Mouse (Mus musculus): ENCODE measurements around the gene Olfr221. TPM values are rescaled to one million over a fixed set of nuclear protein-coding genes. Genes with fewer than 3 reads are reported as not detected.

Gene Olfr221
- polyA plus RNA-seq, 1 experiment from 2014 or later, result not detected

- Histone ChIP-seq H3K9me3 (ENCODE audit: control insufficient read depth, low read length) (no peaks in the 10 kb centered on the region), H3K27ac (replicated peaks; ENCODE audit: low read depth, low read length) (peak overlapping the region; percentile 99), H3K9ac (replicated peaks; ENCODE audit: low read length) (no peak overlapping the region), H3K36me3 (ENCODE audit: control insufficient read depth, insufficient read depth, low read length) (peaks cover 27% of the 10 kb centered on the region), H3K27me3 (ENCODE audit: control insufficient read depth, insufficient read depth, low read length) (no peaks in the 10 kb centered on the region), H3K4me1 (ENCODE audit: control insufficient read depth, insufficient read depth, low read length) (peaks cover 70% of the 10 kb centered on the region), H3K4me2 (ENCODE audit: low read length) (peak overlapping the region; percentile 69), H3K4me3 (replicated peaks; ENCODE audit: low read depth, low read length) (peak overlapping the region; percentile 38; the same call in 1 of the 2 replicates)
- DNase-seq (no peak), ATAC-seq (ENCODE audit: low FRiP score, low TSS enrichment) (no peak)
- 14% methylated on average over 1 of the region's 1 CpGs for WGBS
These were observed 30.6 kb downstream of the Olfr221 start for GRCm38 (mm10) chr14:52011683-52012082.

- peak overlapping the region; percentile 99 for H3K27ac ChIP-seq (replicated peaks; ENCODE audit: low read depth, low read length)
- H3K4me3 ChIP-seq (replicated peaks; ENCODE audit: low read depth, low read length), result peak overlapping the region; percentile 38
- H3K9ac ChIP-seq (replicated peaks; ENCODE audit: low read length), result peak overlapping the region; percentile 57
- DNase-seq, result peak; percentile 95
- peak; percentile 78 for ATAC-seq (ENCODE audit: low FRiP score, low TSS enrichment)
- H3K9me3 ChIP-seq (ENCODE audit: control insufficient read depth, low read length), result no peaks in the 10 kb centered on the region
- peaks cover 59% of the 10 kb centered on the region for H3K4me1 ChIP-seq (ENCODE audit: control insufficient read depth, insufficient read depth, low read length)
- no peaks in the 10 kb centered on the region for H3K27me3 ChIP-seq (ENCODE audit: control insufficient read depth, insufficient read depth, low read length)
- WGBS, result under 1% methylated on average over 9 of the region's 9 CpGs
- H3K36me3 ChIP-seq (ENCODE audit: control insufficient read depth, insufficient read depth, low read length), result peaks cover 38% of the 10 kb centered on the region
- H3K4me2 ChIP-seq (ENCODE audit: low read length), result peak overlapping the region; percentile 69
These were observed 31.7 kb downstream of the Olfr221 start for GRCm38 (mm10) chr14:52010446-52011111.

- Histone ChIP-seq H3K4me2 (ENCODE audit: low read length) (peak overlapping the region; percentile 69), H3K9me3 (ENCODE audit: control insufficient read depth, low read length) (no peaks in the 10 kb centered on the region), H3K4me1 (ENCODE audit: control insufficient read depth, insufficient read depth, low read length) (peaks cover 58% of the 10 kb centered on the region), H3K27ac (replicated peaks; ENCODE audit: low read depth, low read length) (peak overlapping the region; percentile 99), H3K4me3 (replicated peaks; ENCODE audit: low read depth, low read length) (peak overlapping the region; percentile 38), H3K27me3 (ENCODE audit: control insufficient read depth, insufficient read depth, low read length) (no peaks in the 10 kb centered on the region), H3K9ac (replicated peaks; ENCODE audit: low read length) (peak overlapping the region; percentile 57), H3K36me3 (ENCODE audit: control insufficient read depth, insufficient read depth, low read length) (peaks cover 46% of the 10 kb centered on the region)
- DNase-seq (no peak), ATAC-seq (ENCODE audit: low FRiP score, low TSS enrichment) (no peak)
- 16% methylated on average over 6 of the region's 6 CpGs for WGBS
These were observed 32.4 kb downstream of the Olfr221 start for GRCm38 (mm10) chr14:52009841-52010240.

GRCm38 (mm10) chr14:52009361-52009760, 32.9 kb downstream of the Olfr221 start:
- WGBS, result 12% methylated on average over 26 of the region's 26 CpGs
- peak overlapping the region; percentile 38 for H3K4me3 ChIP-seq (replicated peaks; ENCODE audit: low read depth, low read length)
- ATAC-seq (ENCODE audit: low FRiP score, low TSS enrichment), result no peak

GRCm38 (mm10) chr14:52008321-52009203, 33.7 kb downstream of the Olfr221 start:
- Histone ChIP-seq H3K27me3 (ENCODE audit: control insufficient read depth, insufficient read depth, low read length) (no peaks in the 10 kb centered on the region), H3K27ac (replicated peaks; ENCODE audit: low read depth, low read length) (peak overlapping the region; percentile 99), H3K9ac (replicated peaks; ENCODE audit: low read length) (peak overlapping the region; percentile 57; the same call in 1 of the 2 replicates), H3K36me3 (ENCODE audit: control insufficient read depth, insufficient read depth, low read length) (peaks cover 48% of the 10 kb centered on the region), H3K4me1 (ENCODE audit: control insufficient read depth, insufficient read depth, low read length) (peaks cover 69% of the 10 kb centered on the region), H3K9me3 (ENCODE audit: control insufficient read depth, low read length) (no peaks in the 10 kb centered on the region), H3K4me2 (ENCODE audit: low read length) (peak overlapping the region; percentile 69), H3K4me3 (replicated peaks; ENCODE audit: low read depth, low read length) (peak overlapping the region; percentile 38)
- peak; percentile 51 for ATAC-seq (ENCODE audit: low FRiP score, low TSS enrichment)
- DNase-seq, result peak; percentile 94
- WGBS, result 48% methylated on average over 38 of the region's 38 CpGs

More at GRCm38 (mm10) chr14:52009361-52009760, 32.9 kb downstream of the Olfr221 start:
- Histone ChIP-seq H3K27ac (replicated peaks; ENCODE audit: low read depth, low read length) (peak overlapping the region; percentile 99), H3K27me3 (ENCODE audit: control insufficient read depth, insufficient read depth, low read length) (no peaks in the 10 kb centered on the region), H3K9ac (replicated peaks; ENCODE audit: low read length) (peak overlapping the region; percentile 57), H3K4me2 (ENCODE audit: low read length) (peak overlapping the region; percentile 69), H3K4me1 (ENCODE audit: control insufficient read depth, insufficient read depth, low read length) (peaks cover 63% of the 10 kb centered on the region), H3K9me3 (ENCODE audit: control insufficient read depth, low read length) (no peaks in the 10 kb centered on the region), H3K36me3 (ENCODE audit: control insufficient read depth, insufficient read depth, low read length) (peaks cover 48% of the 10 kb centered on the region)
- no peak for DNase-seq

- peaks cover 61% of the 10 kb centered on the region for H3K36me3 ChIP-seq (ENCODE audit: control insufficient read depth, insufficient read depth, low read length)
- no peak for ATAC-seq (ENCODE audit: low FRiP score, low TSS enrichment)
- no peaks in the 10 kb centered on the region for H3K27me3 ChIP-seq (ENCODE audit: control insufficient read depth, insufficient read depth, low read length)
- no peak for DNase-seq
- H3K27ac ChIP-seq (replicated peaks; ENCODE audit: low read depth, low read length), result no peak overlapping the region
- H3K4me1 ChIP-seq (ENCODE audit: control insufficient read depth, insufficient read depth, low read length), result peaks cover 61% of the 10 kb centered on the region
- WGBS, result 95% methylated on average over 23 of the region's 23 CpGs
- no peak overlapping the region for H3K4me2 ChIP-seq (ENCODE audit: low read length)
- H3K9ac ChIP-seq (replicated peaks; ENCODE audit: low read length), result no peak overlapping the region
- no peaks in the 10 kb centered on the region for H3K9me3 ChIP-seq (ENCODE audit: control insufficient read depth, low read length)
- no peak overlapping the region for H3K4me3 ChIP-seq (replicated peaks; ENCODE audit: low read depth, low read length)
These were observed 35.5 kb downstream of the Olfr221 start for GRCm38 (mm10) chr14:52006771-52007170.

- Histone ChIP-seq H3K4me2 (ENCODE audit: low read length) (no peak overlapping the region), H3K4me1 (ENCODE audit: control insufficient read depth, insufficient read depth, low read length) (peaks cover 56% of the 10 kb centered on the region), H3K4me3 (replicated peaks; ENCODE audit: low read depth, low read length) (no peak overlapping the region), H3K9me3 (ENCODE audit: control insufficient read depth, low read length) (no peaks in the 10 kb centered on the region), H3K9ac (replicated peaks; ENCODE audit: low read length) (no peak overlapping the region), H3K27me3 (ENCODE audit: control insufficient read depth, insufficient read depth, low read length) (no peaks in the 10 kb centered on the region), H3K27ac (replicated peaks; ENCODE audit: low read depth, low read length) (0 out of 2 replicates have a peak overlapping the region, but pooled peaks have one; percentile 1), H3K36me3 (ENCODE audit: control insufficient read depth, insufficient read depth, low read length) (peaks cover 63% of the 10 kb centered on the region)
- peak; percentile 35 for DNase-seq
- ATAC-seq (ENCODE audit: low FRiP score, low TSS enrichment), result no peak
- WGBS, result 65% methylated on average over 8 of the region's 8 CpGs
These were observed 36.0 kb downstream of the Olfr221 start for GRCm38 (mm10) chr14:52006241-52006640.

GRCm38 (mm10) chr14:52005616-52006015, 36.6 kb downstream of the Olfr221 start:
- no peak overlapping the region for H3K4me2 ChIP-seq (ENCODE audit: low read length)
- no peak for DNase-seq
- H3K4me3 ChIP-seq (replicated peaks; ENCODE audit: low read depth, low read length), result no peak overlapping the region
- 75% methylated on average over 6 of the region's 6 CpGs for WGBS
- no peaks in the 10 kb centered on the region for H3K9me3 ChIP-seq (ENCODE audit: control insufficient read depth, low read length)
- no peak overlapping the region for H3K9ac ChIP-seq (replicated peaks; ENCODE audit: low read length)
- peaks cover 50% of the 10 kb centered on the region for H3K4me1 ChIP-seq (ENCODE audit: control insufficient read depth, insufficient read depth, low read length)
- ATAC-seq (ENCODE audit: low FRiP score, low TSS enrichment), result no peak
- no peaks in the 10 kb centered on the region for H3K27me3 ChIP-seq (ENCODE audit: control insufficient read depth, insufficient read depth, low read length)
- peaks cover 67% of the 10 kb centered on the region for H3K36me3 ChIP-seq (ENCODE audit: control insufficient read depth, insufficient read depth, low read length)
- peak overlapping the region; percentile 90 for H3K27ac ChIP-seq (replicated peaks; ENCODE audit: low read depth, low read length)

Data from midbrain, embryonic 14.5 days (tissue).